Mouse (Mus musculus) liver, adult 2 months (tissue): ENCODE data around the gene Gm5475. TPM values are rescaled to one million over a fixed set of nuclear protein-coding genes. Genes with fewer than 3 reads are reported as not detected.

Experiments used
- DNase-seq: peaks from one replicate; pipeline ENCODE4 v3.0.0-alpha.2; 2011; ENCODE audit warnings: low read depth, low spot score; ENCODE audit errors: extremely low read depth
- H3K27ac ChIP-seq: fragments of 200-500 bp; replicated peaks from 2 replicates; pipeline ENCODE4 v1.5.1; 2012; ENCODE audit warnings: low read depth, mild to moderate bottlenecking, control low read depth, inconsistent platforms, low read length; ENCODE audit not compliant: insufficient read depth
- H3K27me3 ChIP-seq: fragments of 200-500 bp; 2 replicates; pipeline ENCODE4 v1.6.1; 2012; ENCODE audit warnings: mild to moderate bottlenecking, moderate library complexity, low read length, inconsistent platforms; ENCODE audit not compliant: control insufficient read depth, insufficient read depth
- H3K36me3 ChIP-seq: fragments of 200-500 bp; 2 replicates; pipeline ENCODE4 v1.6.1; 2012; ENCODE audit warnings: low read length, inconsistent platforms; ENCODE audit not compliant: control insufficient read depth, insufficient read depth
- H3K4me1 ChIP-seq: fragments of 200-500 bp; 2 replicates; pipeline ENCODE4 v1.6.1; 2011; ENCODE audit warnings: low read length; ENCODE audit not compliant: control insufficient read depth, insufficient read depth
- H3K4me3 ChIP-seq: fragments of 200-500 bp; 2 replicates; pipeline ENCODE4 v1.5.1; 2011; ENCODE audit warnings: low read depth, mild to moderate bottlenecking, control low read depth, low read length, moderate library complexity; ENCODE audit not compliant: insufficient read depth
- H3K79me2 ChIP-seq: fragments of 200-500 bp; 2 replicates; pipeline ENCODE4 v1.6.1; 2012; ENCODE audit warnings: inconsistent platforms, mild to moderate bottlenecking, low read length, moderate library complexity; ENCODE audit not compliant: control insufficient read depth, insufficient read depth
- H3K9ac ChIP-seq: fragments of 200-500 bp; 2 replicates; pipeline ENCODE4 v1.6.1; 2012; ENCODE audit warnings: low read depth, mild to moderate bottlenecking, control low read depth, inconsistent platforms, low read length
- CTCF ChIP-seq: fragments of 200-500 bp; IDR thresholded peaks from 2 replicates; pipeline ENCODE4 v1.5.1; 2011; ENCODE audit warnings: low read depth, low read length, control low read depth
- POLR2A ChIP-seq: fragments of 200-500 bp; IDR thresholded peaks from 2 replicates; pipeline ENCODE4 v1.6.1; 2011; ENCODE audit warnings: low read length, control low read depth; ENCODE audit not compliant: insufficient read depth; ENCODE audit errors: extremely low read depth
- WGBS: fragments of 180-500 bp; shearing (Covaris S2); methylation state at CpG from one replicate; pipeline ENCODE4 v1.1.7; 2018; 5-methylcytosine and 5-hydroxymethylcytosine counted together
- polyA plus RNA-seq: library from polyadenylated mRNA; depleted of rRNA; stranded (reverse); fragments of >200 nt; gene quantifications from 2 replicates; pipeline ENCODE4 v1.2.3, GENCODE M21; 2012
- total RNA-seq: library from RNA; depleted of rRNA; stranded (reverse); fragments of >200 nt; gene quantifications from 2 replicates; pipeline ENCODE4 v1.2.3, GENCODE M21; 2014

Gene Gm5475
- total and polyA plus RNA-seq, 2 experiments, result not detected

- H3K36me3 ChIP-seq, result no peaks in the 10 kb centered on the region
- no peak overlapping the region for H3K27ac ChIP-seq
- no peaks in the 10 kb centered on the region for H3K27me3 ChIP-seq
- no peak overlapping the region for H3K4me3 ChIP-seq
- 67% methylated on average over 2 of the region's 2 CpGs for WGBS
- DNase-seq, result no peak
- peaks cover 4% of the 10 kb centered on the region; the same call in 1 of the 2 replicates for H3K4me1 ChIP-seq
- H3K79me2 ChIP-seq, result no peaks in the 10 kb centered on the region
- no peak overlapping the region for H3K9ac ChIP-seq
- TF ChIP-seq POLR2A, result no peak
- no peak for TF ChIP-seq CTCF
Measured at GRCm38 (mm10) chr15:100446887-100447286, 24.9 kb downstream of the Gm5475 start.

GRCm38 (mm10) chr15:100448572-100448971 lies 26.6 kb downstream of the Gm5475 start:
- Histone ChIP-seq H3K4me3 (no peak overlapping the region), H3K4me1 (no peaks in the 10 kb centered on the region; the same call in 1 of the 2 replicates), H3K27me3 (no peaks in the 10 kb centered on the region), H3K27ac (no peak overlapping the region), H3K79me2 (no peaks in the 10 kb centered on the region), H3K36me3 (no peaks in the 10 kb centered on the region), H3K9ac (no peak overlapping the region)
- TF ChIP-seq CTCF, result no peak
- TF ChIP-seq POLR2A, result no peak
- no peak for DNase-seq
- 86% methylated on average over 4 of the region's 4 CpGs for WGBS

GRCm38 (mm10) chr15:100449495-100449894 lies 27.5 kb downstream of the Gm5475 start:
- no peak overlapping the region for H3K4me3 ChIP-seq
- no peaks in the 10 kb centered on the region for H3K27me3 ChIP-seq
- no peak overlapping the region for H3K27ac ChIP-seq
- TF ChIP-seq POLR2A (no peak), CTCF (no peak)
- H3K79me2 ChIP-seq, result no peaks in the 10 kb centered on the region
- H3K9ac ChIP-seq, result no peak overlapping the region
- no peaks in the 10 kb centered on the region for H3K4me1 ChIP-seq
- no peak for DNase-seq
- WGBS, result 80% methylated on average over 3 of the region's 3 CpGs
- no peaks in the 10 kb centered on the region for H3K36me3 ChIP-seq

GRCm38 (mm10) chr15:100451245-100451644 lies 29.3 kb downstream of the Gm5475 start:
- no peak overlapping the region for H3K27ac ChIP-seq
- no peak overlapping the region for H3K9ac ChIP-seq
- no peaks in the 10 kb centered on the region for H3K79me2 ChIP-seq
- 76% methylated on average over 16 of the region's 16 CpGs for WGBS
- peaks cover 2% of the 10 kb centered on the region for H3K4me1 ChIP-seq
- no peak for TF ChIP-seq POLR2A
- no peak for TF ChIP-seq CTCF
- no peaks in the 10 kb centered on the region for H3K36me3 ChIP-seq
- H3K27me3 ChIP-seq, result no peaks in the 10 kb centered on the region
- no peak for DNase-seq
- H3K4me3 ChIP-seq, result no peak overlapping the region

GRCm38 (mm10) chr15:100452486-100452885 lies 30.5 kb downstream of the Gm5475 start:
- Histone ChIP-seq H3K36me3 (no peaks in the 10 kb centered on the region), H3K27me3 (no peaks in the 10 kb centered on the region), H3K9ac (no peak overlapping the region), H3K27ac (no peak overlapping the region), H3K4me3 (no peak overlapping the region), H3K4me1 (peaks cover 10% of the 10 kb centered on the region), H3K79me2 (no peaks in the 10 kb centered on the region)
- 70% methylated on average over 11 of the region's 11 CpGs for WGBS
- TF ChIP-seq POLR2A, result no peak
- TF ChIP-seq CTCF, result no peak
- no peak for DNase-seq

- Histone ChIP-seq H3K4me1 (peaks cover 10% of the 10 kb centered on the region), H3K4me3 (no peak overlapping the region), H3K9ac (no peak overlapping the region), H3K79me2 (no peaks in the 10 kb centered on the region), H3K27me3 (no peaks in the 10 kb centered on the region), H3K36me3 (no peaks in the 10 kb centered on the region), H3K27ac (peak overlapping the region; percentile 42; the same call in 1 of the 2 replicates)
- 28% methylated on average over 7 of the region's 7 CpGs for WGBS
- TF ChIP-seq CTCF (no peak), POLR2A (no peak)
- peak; percentile 72 for DNase-seq
Measured at GRCm38 (mm10) chr15:100456356-100456991, 34.5 kb downstream of the Gm5475 start.
